Mouse (Mus musculus) megakaryocyte, adult 5-6 weeks (primary cell): ENCODE measurements around the gene Cacybp. TPM values are rescaled to one million over a fixed set of nuclear protein-coding genes. Genes with fewer than 3 reads are reported as not detected.
A peak's percentile ranks its signal among the peaks of the same experiment; 100 is the strongest.

Experiments
- ATAC-seq: 2 replicates; pipeline ENCODE4 v1.8.0; 2016; ENCODE audit warnings: mild to moderate bottlenecking, inconsistent platforms; ENCODE audit not compliant: poor library complexity, severe bottlenecking
- total RNA-seq, 2 experiments: library from RNA; stranded (forward) in 1 of 2; stranded (reverse) in 1 of 2; fragments of 153-499, 151-499 nt in 1 of 2; fragments of 221-1000, 200-1000 nt in 1 of 2; gene quantifications; 2 replicates each; pipeline versions ENCODE4 v1.2.3 to v1.2.4; 2015 to 2017

Gene Cacybp
- total RNA-seq, 2 experiments from 2014 or later, result 122 TPM

- ATAC-seq, result no peak
Measured at GRCm38 (mm10) chr1:160217898-160218297, 5.2 kb upstream of the Cacybp start.

GRCm38 (mm10) chr1:160214171-160214570, 1.5 kb upstream of the Cacybp start:
- ATAC-seq, result no peak

GRCm38 (mm10) chr1:160212123-160212691, 468 bp downstream of the Cacybp start:
- peak; percentile 7 for ATAC-seq

GRCm38 (mm10) chr1:160211597-160212122, 1.0 kb downstream of the Cacybp start:
- 0 out of 2 replicates have a peak, but pooled peaks have one; percentile 12 for ATAC-seq

- no peak for ATAC-seq
Measured at GRCm38 (mm10) chr1:160210566-160210965, 2.1 kb downstream of the Cacybp start.

- no peak for ATAC-seq
Measured at GRCm38 (mm10) chr1:160209844-160210243, 2.8 kb downstream of the Cacybp start.

GRCm38 (mm10) chr1:160205486-160205885, 7.2 kb downstream of the Cacybp start:
- ATAC-seq, result no peak

- peak; percentile 32 for ATAC-seq
Measured at GRCm38 (mm10) chr1:160195337-160195663, 17.4 kb downstream of the Cacybp start.

GRCm38 (mm10) chr1:160194529-160195336, 17.9 kb downstream of the Cacybp start, which contains the start of gene Mrps14:
Gene Mrps14, plus strand, starts transcription at chr1:160195215.
- peak; percentile 95 for ATAC-seq

- ATAC-seq, result no peak
Measured at GRCm38 (mm10) chr1:160184506-160184905, 28.2 kb downstream of the Cacybp start.

GRCm38 (mm10) chr1:160181216-160181615, 31.5 kb downstream of the Cacybp start:
- ATAC-seq, result no peak

- no peak for ATAC-seq
Measured at GRCm38 (mm10) chr1:160176903-160177302, 35.8 kb downstream of the Cacybp start.

GRCm38 (mm10) chr1:160166600-160166999, 46.1 kb downstream of the Cacybp start:
- no peak for ATAC-seq

GRCm38 (mm10) chr1:160158190-160158589, 54.5 kb downstream of the Cacybp start:
- no peak for ATAC-seq

- no peak for ATAC-seq
Measured at GRCm38 (mm10) chr1:160153480-160153879, 59.2 kb downstream of the Cacybp start, which contains the start of gene Tnn. Gene Tnn, minus strand, starts transcription at chr1:160153580.

Other genes with a start within 250 kb of the Cacybp start
- 54.6 and 66.3 TPM in 2 replicates for gene 4930523C07Rik, start 168.5 kb downstream of the Cacybp start, total RNA-seq (2015)
- gene 4930523C07Rik, start 168.5 kb downstream of the Cacybp start, total RNA-seq (2017), result 48.8 and 62.2 TPM in 2 replicates
- not detected in 2 replicates for gene Tnn, start 59.3 kb downstream of the Cacybp start, total RNA-seq (2015)
- not detected in 2 replicates for gene Tnn, start 59.3 kb downstream of the Cacybp start, total RNA-seq (2017)
- gene Mrps14, start 17.7 kb downstream of the Cacybp start, total RNA-seq (2015), result 109 and 125 TPM in 2 replicates
- 90.6 and 95.8 TPM in 2 replicates for gene Mrps14, start 17.7 kb downstream of the Cacybp start, total RNA-seq (2017)